Mouse (Mus musculus) cortical plate, adult 2 months (tissue): ENCODE measurements around the gene Scamp2.

Experiments used
- CTCF ChIP-seq: fragments of 200-500 bp; IDR thresholded peaks from 2 replicates; pipeline ENCODE4 v1.5.1; 2011; ENCODE audit warnings: mild to moderate bottlenecking, control low read depth, low read length; ENCODE audit not compliant: insufficient read depth; ENCODE audit errors: extremely low read depth
- POLR2A ChIP-seq: fragments of 200-500 bp; IDR thresholded peaks from 2 replicates; pipeline ENCODE4 v1.6.1; 2011; ENCODE audit warnings: mild to moderate bottlenecking, low read length, control low read depth; ENCODE audit not compliant: insufficient read depth; ENCODE audit errors: extremely low read depth

- TF ChIP-seq POLR2A (no peak), CTCF (no peak)
Observed at GRCm38 (mm10) chr9:57584991-57585390, 24.2 kb downstream of the Scamp2 start.
